In the genomic region with DNA sequence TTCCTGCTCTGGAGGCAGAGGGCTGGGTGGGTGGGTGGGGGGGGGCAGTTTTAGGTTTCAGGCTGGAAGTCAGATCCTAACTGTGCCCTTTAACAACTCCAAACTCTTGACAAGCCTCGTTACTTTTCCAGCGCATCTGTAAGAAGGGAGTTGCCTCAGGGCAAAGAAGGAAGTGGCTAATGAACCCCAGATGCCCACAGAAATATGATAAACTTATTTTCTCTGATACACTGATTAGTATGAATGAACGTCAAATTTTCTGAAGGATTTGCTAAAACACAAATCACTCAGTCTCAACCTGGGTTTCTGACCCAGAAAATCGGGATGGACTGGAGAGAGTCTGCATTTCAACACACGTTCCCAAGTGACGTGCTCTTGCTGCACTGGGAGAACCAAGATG, we compare ENCODE assay signal across 26 mouse cellular contexts. TPM values are rescaled to one million over a fixed set of nuclear protein-coding genes. Genes with fewer than 3 reads are reported as not detected.
A peak's percentile ranks its signal among the peaks of the same experiment; 100 is the strongest.
DNase-seq lines count a peak whose midpoint lies in the region; ATAC-seq lines count a peak whose summit lies in the region.
"Had no signal": no experiment of that assay in that cellular context is flagged by ENCODE, and none has a peak within 500 bp of the region (broad histone marks: within the 10 kb centered on the region; RNA-seq: fewer than 3 reads in every experiment).

No protein-coding gene starts in this region.

- intact Hi-C loops in heart, postnatal 36 days (cut with DNase I), result no loop called here

- peak; percentile 28 for DNase-seq in heart, adult 11 months
- DNase-seq in heart, postnatal 36 days, result no peak
- peak; percentile 26 for DNase-seq in midbrain, embryonic 11.5 days (ENCODE audit: low spot score, missing footprints)
- no peak for DNase-seq in midbrain, embryonic 10.5 days (ENCODE audit: low spot score)
- peak; percentile 35 for DNase-seq in embryonic facial prominence, embryonic 10.5 days (ENCODE audit: low spot score)
- DNase-seq in liver, embryonic 11.5 days (ENCODE audit: low spot score), result no peak
- DNase-seq: adrenal gland, postnatal 10 days; adrenal gland, postnatal 25 days; cerebellum, adult 11 months; cerebellum, adult 18-20 months; cerebellum, adult 8-10 months; cerebellum, adult 9-11 months; cerebellum, postnatal 14 days; cerebellum, postnatal 36 days; forebrain, postnatal 0 days had no signal

- H3K27me3 ChIP-seq in midbrain, embryonic 11.5 days (ENCODE audit: control insufficient read depth, insufficient read depth, low read length), result no peaks in the 10 kb centered on the region
- H3K27me3 ChIP-seq in midbrain, embryonic 10.5 days (ENCODE audit: low read depth, poor library complexity, severe bottlenecking), result no peaks in the 10 kb centered on the region
- no peaks in the 10 kb centered on the region for H3K27me3 ChIP-seq in embryonic facial prominence, embryonic 10.5 days (replicated peaks; ENCODE audit: low read depth, poor library complexity, severe bottlenecking)
- H3K27me3 ChIP-seq in embryonic facial prominence, embryonic 12.5 days, result no peaks in the 10 kb centered on the region
- H3K27me3 ChIP-seq in liver, embryonic 11.5 days (replicated peaks; ENCODE audit: control insufficient read depth, insufficient read depth, low read length), result no peaks in the 10 kb centered on the region
- H3K27me3 ChIP-seq: forebrain, embryonic 13.5 days; forebrain, embryonic 15.5 days; Patski had no signal

- 81% methylated on average over 6 of the region's 6 CpGs for WGBS in midbrain, embryonic 11.5 days
- 84% methylated on average over 6 of the region's 6 CpGs for WGBS in midbrain, embryonic 10.5 days
- 46% methylated on average over 6 of the region's 6 CpGs for WGBS in embryonic facial prominence, embryonic 10.5 days
- 29% methylated on average over 6 of the region's 6 CpGs for WGBS in embryonic facial prominence, embryonic 12.5 days
- 69% methylated on average over 6 of the region's 6 CpGs for WGBS in liver, embryonic 11.5 days

- H3K27ac ChIP-seq in midbrain, embryonic 11.5 days (ENCODE audit: low read depth, low read length), result no peak overlapping the region
- H3K27ac ChIP-seq in midbrain, embryonic 10.5 days (replicated peaks), result no peak overlapping the region
- 0 out of 2 replicates have a peak overlapping the region, but pooled peaks have one; percentile 6 for H3K27ac ChIP-seq in embryonic facial prominence, embryonic 10.5 days (replicated peaks)
- peak overlapping the region; percentile 46; the same call in 1 of the 2 replicates for H3K27ac ChIP-seq in embryonic facial prominence, embryonic 12.5 days
- no peak overlapping the region for H3K27ac ChIP-seq in liver, embryonic 11.5 days (ENCODE audit: low read depth, low read length)
- H3K27ac ChIP-seq: forebrain, embryonic 13.5 days; forebrain, embryonic 15.5 days had no signal

- no peak overlapping the region for H3K4me2 ChIP-seq in midbrain, embryonic 11.5 days
- H3K4me2 ChIP-seq in embryonic facial prominence, embryonic 12.5 days (replicated peaks), result no peak overlapping the region
- H3K4me2 ChIP-seq in liver, embryonic 11.5 days, result no peak overlapping the region
- H3K4me2 ChIP-seq: forebrain, embryonic 13.5 days; forebrain, embryonic 15.5 days had no signal

- no peak overlapping the region for H3K4me3 ChIP-seq in midbrain, embryonic 11.5 days (ENCODE audit: low read depth, low read length)
- H3K4me3 ChIP-seq in midbrain, embryonic 10.5 days, result no peak overlapping the region
- no peak overlapping the region for H3K4me3 ChIP-seq in embryonic facial prominence, embryonic 10.5 days
- H3K4me3 ChIP-seq in embryonic facial prominence, embryonic 12.5 days, result no peak overlapping the region
- H3K4me3 ChIP-seq in liver, embryonic 11.5 days (ENCODE audit: low read depth, low read length), result no peak overlapping the region
- H3K4me3 ChIP-seq: forebrain, embryonic 13.5 days; forebrain, embryonic 15.5 days had no signal

- no peak overlapping the region for H3K9ac ChIP-seq in midbrain, embryonic 11.5 days (ENCODE audit: low read length)
- H3K9ac ChIP-seq in embryonic facial prominence, embryonic 12.5 days, result no peak overlapping the region
- no peak overlapping the region for H3K9ac ChIP-seq in liver, embryonic 11.5 days (ENCODE audit: low read depth, low read length)
- H3K9ac ChIP-seq: forebrain, embryonic 13.5 days; forebrain, embryonic 15.5 days; forebrain, postnatal 0 days had no signal

- H3K4me1 ChIP-seq in midbrain, embryonic 11.5 days (ENCODE audit: control insufficient read depth, insufficient read depth, low read length), result no peaks in the 10 kb centered on the region
- no peaks in the 10 kb centered on the region for H3K4me1 ChIP-seq in midbrain, embryonic 10.5 days
- H3K4me1 ChIP-seq in embryonic facial prominence, embryonic 10.5 days, result peaks cover 15% of the 10 kb centered on the region
- no peaks in the 10 kb centered on the region for H3K4me1 ChIP-seq in embryonic facial prominence, embryonic 12.5 days
- H3K4me1 ChIP-seq in liver, embryonic 11.5 days (replicated peaks; ENCODE audit: control insufficient read depth, insufficient read depth, low read length), result no peaks in the 10 kb centered on the region
- H3K4me1 ChIP-seq: forebrain, embryonic 13.5 days; forebrain, embryonic 15.5 days had no signal

- ATAC-seq in midbrain, embryonic 11.5 days (ENCODE audit: low FRiP score), result no peak
- ATAC-seq in embryonic facial prominence, embryonic 12.5 days (ENCODE audit: insufficient number of reproducible peaks, insufficient read depth, low FRiP score, low TSS enrichment), result no peak
- no peak for ATAC-seq in liver, embryonic 11.5 days (replicated peaks; ENCODE audit: low FRiP score)
- ATAC-seq in activated CD4-positive, CD25-positive, alpha-beta regulatory T cell, adult 4 months, result no peak
- ATAC-seq: forebrain, embryonic 13.5 days; forebrain, embryonic 15.5 days; forebrain, postnatal 0 days; Patski had no signal

- no peaks in the 10 kb centered on the region for H3K9me3 ChIP-seq in midbrain, embryonic 11.5 days (ENCODE audit: control insufficient read depth, low read length)
- no peaks in the 10 kb centered on the region for H3K9me3 ChIP-seq in midbrain, embryonic 10.5 days (replicated peaks)
- no peaks in the 10 kb centered on the region for H3K9me3 ChIP-seq in embryonic facial prominence, embryonic 10.5 days
- no peaks in the 10 kb centered on the region for H3K9me3 ChIP-seq in embryonic facial prominence, embryonic 12.5 days
- no peaks in the 10 kb centered on the region for H3K9me3 ChIP-seq in liver, embryonic 11.5 days (ENCODE audit: control insufficient read depth, low read length)
- H3K9me3 ChIP-seq: forebrain, embryonic 13.5 days; forebrain, embryonic 15.5 days had no signal

- H3K36me3 ChIP-seq in midbrain, embryonic 11.5 days (ENCODE audit: control insufficient read depth, insufficient read depth, low read length), result no peaks in the 10 kb centered on the region; the same call in 1 of the 2 replicates
- H3K36me3 ChIP-seq in midbrain, embryonic 10.5 days, result no peaks in the 10 kb centered on the region
- H3K36me3 ChIP-seq in embryonic facial prominence, embryonic 10.5 days (replicated peaks), result no peaks in the 10 kb centered on the region
- H3K36me3 ChIP-seq in embryonic facial prominence, embryonic 12.5 days, result no peaks in the 10 kb centered on the region
- no peaks in the 10 kb centered on the region for H3K36me3 ChIP-seq in liver, embryonic 11.5 days (ENCODE audit: control insufficient read depth, insufficient read depth, low read length)
- H3K36me3 ChIP-seq: forebrain, embryonic 15.5 days had no signal

RNA-seq across cellular contexts. Expression of a gene that starts 6.4 kb away (rescaled TPM):
- not detected for total RNA-seq in heart, postnatal 36 days (2021)
- polyA plus RNA-seq in midbrain, embryonic 11.5 days (2014; fragmentation: Nextera tagmentation; extraction: Ambion mirVana), result not detected in 2 replicates
- not detected in 2 replicates for polyA plus RNA-seq in midbrain, embryonic 10.5 days (2016; fragmentation: Nextera tagmentation; extraction: Ambion mirVana)
- polyA plus RNA-seq in embryonic facial prominence, embryonic 10.5 days (2016; fragmentation: Nextera tagmentation; extraction: Ambion mirVana), result not detected in 2 replicates
- polyA plus RNA-seq in embryonic facial prominence, embryonic 12.5 days (2016; fragmentation: Nextera tagmentation; extraction: Ambion mirVana), result not detected in 2 replicates
- polyA plus RNA-seq in liver, embryonic 11.5 days (2014; fragmentation: Nextera tagmentation; extraction: Ambion mirVana), result not detected in 2 replicates
- not detected for polyA plus RNA-seq in activated CD4-positive, CD25-positive, alpha-beta regulatory T cell, adult 4 months (2017; shearing (Covaris generic))
- total RNA-seq: adrenal gland, postnatal 25 days; adrenal gland, postnatal 4 days; common myeloid progenitor, adult 5-6 weeks; ES-E14; MEL had no signal
- polyA plus RNA-seq: C2C12; forebrain, embryonic 11.5 days; forebrain, embryonic 13.5 days; forebrain, embryonic 15.5 days; forebrain, postnatal 0 days; Patski had no signal

RNA-seq across cellular contexts. Expression of a gene that starts 12.8 kb away (rescaled TPM):
- 1 to 10 TPM; 6.3 to 8.3 TPM for total RNA-seq in heart, postnatal 36 days (2021)
- 31.1 and 32.7 TPM in 2 replicates for polyA plus RNA-seq in midbrain, embryonic 11.5 days (2014; fragmentation: Nextera tagmentation; extraction: Ambion mirVana)
- 34.6 and 36.3 TPM in 2 replicates for polyA plus RNA-seq in midbrain, embryonic 10.5 days (2016; fragmentation: Nextera tagmentation; extraction: Ambion mirVana)
- 32.5 and 34.1 TPM in 2 replicates for polyA plus RNA-seq in embryonic facial prominence, embryonic 10.5 days (2016; fragmentation: Nextera tagmentation; extraction: Ambion mirVana)
- 25.6 and 28.7 TPM in 2 replicates for polyA plus RNA-seq in embryonic facial prominence, embryonic 12.5 days (2016; fragmentation: Nextera tagmentation; extraction: Ambion mirVana)
- polyA plus RNA-seq in liver, embryonic 11.5 days (2014; fragmentation: Nextera tagmentation; extraction: Ambion mirVana), result 13.8 and 15.1 TPM in 2 replicates
- polyA plus RNA-seq in activated CD4-positive, CD25-positive, alpha-beta regulatory T cell, adult 4 months (2017; shearing (Covaris generic)), result 1 to 10 TPM; 2.5 to 4.4 TPM

RNA-seq across cellular contexts. Expression of a gene that starts 24.1 kb away (rescaled TPM):
- total RNA-seq in heart, postnatal 36 days (2021), result 100 to 1,000 TPM; 127 to 141 TPM
- 41.6 and 42.3 TPM in 2 replicates for polyA plus RNA-seq in midbrain, embryonic 11.5 days (2014; fragmentation: Nextera tagmentation; extraction: Ambion mirVana)
- polyA plus RNA-seq in midbrain, embryonic 10.5 days (2016; fragmentation: Nextera tagmentation; extraction: Ambion mirVana), result 43.1 and 46.4 TPM in 2 replicates
- 43.8 and 46.4 TPM in 2 replicates for polyA plus RNA-seq in embryonic facial prominence, embryonic 10.5 days (2016; fragmentation: Nextera tagmentation; extraction: Ambion mirVana)
- polyA plus RNA-seq in embryonic facial prominence, embryonic 12.5 days (2016; fragmentation: Nextera tagmentation; extraction: Ambion mirVana), result 34.2 and 35.4 TPM in 2 replicates
- polyA plus RNA-seq in liver, embryonic 11.5 days (2014; fragmentation: Nextera tagmentation; extraction: Ambion mirVana), result 37.0 and 42.8 TPM in 2 replicates
- 1 to 10 TPM; 6.0 to 6.9 TPM for polyA plus RNA-seq in activated CD4-positive, CD25-positive, alpha-beta regulatory T cell, adult 4 months (2017; shearing (Covaris generic))

Comparison
In these comparisons a context has a peak if more than half of its experiments do, and no peak if none do; other contexts are left out.
1. DNase-seq: peak in heart, adult 11 months (single experiment), midbrain, embryonic 11.5 days (single experiment) and embryonic facial prominence, embryonic 10.5 days (single experiment); none in heart, postnatal 36 days (0 of 2), midbrain, embryonic 10.5 days (single experiment) and liver, embryonic 11.5 days (single experiment).
2. H3K27ac ChIP-seq: peak in embryonic facial prominence, embryonic 10.5 days (single experiment) and embryonic facial prominence, embryonic 12.5 days (single experiment); none in midbrain, embryonic 11.5 days (single experiment), midbrain, embryonic 10.5 days (single experiment) and liver, embryonic 11.5 days (single experiment).